Mouse (Mus musculus): Measurements from ENCODE around the gene Tcf7l2. TPM values are rescaled to one million over a fixed set of nuclear protein-coding genes. Genes with fewer than 3 reads are reported as not detected.

The Tcf7l2 gene
- polyA plus RNA-seq, 1 experiment, result 18.8 TPM

DNA sequence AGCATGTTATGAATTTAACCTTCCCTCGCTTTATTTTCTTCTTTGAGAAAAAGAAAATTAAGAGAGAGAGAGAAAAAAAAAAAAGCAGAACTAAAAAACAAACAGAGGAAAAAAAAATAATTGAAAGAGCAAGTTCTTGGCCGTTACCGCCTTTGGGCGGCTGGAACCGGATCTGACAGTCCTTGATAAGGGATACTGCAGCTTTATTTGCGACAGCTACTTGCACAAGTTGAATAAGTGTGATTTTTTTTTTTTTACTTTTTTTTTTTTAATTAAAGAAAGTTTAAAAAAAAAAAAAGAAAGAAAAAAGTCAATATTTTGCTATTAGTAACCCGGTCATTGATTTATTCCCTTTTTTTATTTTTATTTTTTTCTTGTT lies 183.8 kb downstream of the Tcf7l2 start:
- H3K27ac ChIP-seq (ENCODE audit: insufficient read depth, low read depth, low read length), result no peak overlapping the region
- TF ChIP-seq CTCF (IDR thresholded peaks at IDR 0.05; ENCODE audit: low read depth, low read length) (no peak), POLR2A (IDR thresholded peaks at IDR 0.05; ENCODE audit: borderline replicate concordance, low read depth, low read length) (no peak)
- H3K4me3 ChIP-seq (ENCODE audit: insufficient read depth, low read length), result no peak overlapping the region
- H3K4me1 ChIP-seq (ENCODE audit: control insufficient read depth, insufficient read depth, low read length), result no peaks in the 10 kb centered on the region

DNA sequence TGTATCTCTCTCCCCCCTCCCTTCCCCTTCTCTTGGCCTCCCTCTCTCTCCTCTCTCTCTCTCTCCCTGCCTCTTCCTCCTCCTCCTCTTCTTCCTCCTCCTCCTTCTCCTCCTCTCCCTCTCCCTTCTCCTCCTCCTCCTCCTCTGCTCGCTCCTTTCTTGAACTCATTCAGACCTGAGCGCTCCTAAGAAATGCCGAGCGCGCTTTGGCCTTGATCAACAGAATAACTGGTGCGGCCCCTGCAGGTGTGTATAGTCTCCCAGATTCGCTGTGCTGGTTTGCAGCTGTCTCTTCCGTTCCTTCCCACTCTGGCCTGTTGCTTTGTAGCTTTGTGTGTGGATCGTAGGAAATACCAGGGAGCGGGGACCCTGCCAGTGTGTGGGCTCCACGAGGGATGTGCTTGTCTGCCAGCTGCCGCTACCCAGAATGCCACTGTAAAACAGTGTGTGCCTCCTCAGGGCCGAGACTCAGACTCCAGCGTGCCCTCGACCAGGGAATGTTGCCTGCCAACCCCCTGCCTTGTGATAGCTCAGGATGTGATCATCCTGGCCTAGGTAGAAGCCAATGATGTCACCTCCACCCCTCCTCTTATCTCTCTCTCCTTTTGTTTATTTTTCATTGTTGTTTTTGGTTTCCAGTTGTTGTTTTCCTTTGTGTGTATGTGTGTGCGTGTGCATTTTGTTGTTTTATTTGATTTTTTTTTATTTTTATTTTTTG lies 184.3 kb downstream of the Tcf7l2 start:
- Histone ChIP-seq H3K4me1 (ENCODE audit: control insufficient read depth, insufficient read depth, low read length) (no peaks in the 10 kb centered on the region), H3K4me3 (ENCODE audit: insufficient read depth, low read length) (no peak overlapping the region), H3K27ac (ENCODE audit: insufficient read depth, low read depth, low read length) (no peak overlapping the region)
- no peak for TF ChIP-seq CTCF (IDR thresholded peaks at IDR 0.05; ENCODE audit: low read depth, low read length)
- TF ChIP-seq POLR2A (IDR thresholded peaks at IDR 0.05; ENCODE audit: borderline replicate concordance, low read depth, low read length), result no peak

DNA sequence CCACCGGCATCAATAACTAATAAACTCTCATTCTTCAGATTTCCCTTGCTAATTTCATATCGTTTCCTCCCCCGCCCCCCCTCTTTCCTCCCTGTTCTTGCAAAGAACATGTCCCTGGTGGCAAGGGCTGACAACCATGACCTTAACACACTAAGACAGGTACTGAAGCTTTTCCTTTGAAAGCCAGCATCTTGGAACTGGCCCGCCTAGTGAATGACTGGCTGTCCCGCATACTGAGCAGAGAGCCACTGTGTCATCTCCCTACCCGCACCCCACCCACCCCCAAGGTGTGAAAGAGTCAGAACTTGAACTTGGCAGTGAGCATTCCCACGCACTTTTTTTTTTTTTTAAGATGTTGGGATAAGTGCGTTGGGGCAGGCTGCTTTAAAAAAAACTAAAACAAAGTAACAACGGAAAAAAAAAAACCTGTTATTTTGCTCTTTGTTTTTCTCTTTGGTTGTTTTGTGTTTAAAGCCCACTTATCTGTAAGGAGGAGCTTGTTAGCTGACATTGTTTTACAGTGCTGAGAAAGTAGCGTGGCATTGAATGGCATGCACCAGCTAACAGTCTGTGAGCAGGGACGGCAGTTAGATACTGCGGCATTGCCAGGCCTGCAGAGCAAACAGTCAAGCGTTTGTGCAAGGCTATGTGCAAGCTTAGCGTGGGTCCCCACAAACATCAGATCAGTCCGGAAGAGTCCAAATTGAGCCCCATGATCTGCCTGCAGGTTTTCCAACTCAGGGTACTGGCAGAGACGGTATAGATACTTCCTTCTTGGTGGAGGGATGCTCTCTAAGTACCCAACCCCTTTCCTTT lies 185.4 kb downstream of the Tcf7l2 start:
- no peaks in the 10 kb centered on the region for H3K4me1 ChIP-seq (ENCODE audit: control insufficient read depth, insufficient read depth, low read length)
- TF ChIP-seq CTCF (IDR thresholded peaks at IDR 0.05; ENCODE audit: low read depth, low read length) (no peak), POLR2A (IDR thresholded peaks at IDR 0.05; ENCODE audit: borderline replicate concordance, low read depth, low read length) (no peak)
- H3K4me3 ChIP-seq (ENCODE audit: insufficient read depth, low read length), result no peak overlapping the region
- H3K27ac ChIP-seq (ENCODE audit: insufficient read depth, low read depth, low read length), result no peak overlapping the region

DNA sequence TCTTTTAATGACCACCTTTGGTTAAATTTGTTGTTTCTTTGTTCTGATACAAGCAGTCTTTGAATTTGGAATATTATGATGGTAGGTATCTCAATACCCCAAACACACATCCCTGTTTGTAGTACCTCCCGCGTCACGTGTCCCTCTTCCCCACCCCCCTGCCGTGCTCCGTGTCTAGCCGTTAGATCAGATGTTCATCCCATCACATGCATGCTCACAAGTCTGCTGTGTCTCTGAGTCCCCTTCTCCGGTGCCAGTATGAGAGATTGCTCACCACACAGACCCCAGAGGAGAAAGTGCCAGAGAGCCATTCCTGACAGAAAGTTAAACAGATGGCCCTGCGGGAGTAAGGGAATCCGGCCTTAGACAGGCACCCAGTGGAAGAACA lies 186.0 kb downstream of the Tcf7l2 start:
- TF ChIP-seq POLR2A (IDR thresholded peaks at IDR 0.05; ENCODE audit: borderline replicate concordance, low read depth, low read length) (no peak), CTCF (IDR thresholded peaks at IDR 0.05; ENCODE audit: low read depth, low read length) (no peak)
- H3K4me1 ChIP-seq (ENCODE audit: control insufficient read depth, insufficient read depth, low read length), result no peaks in the 10 kb centered on the region
- no peak overlapping the region for H3K27ac ChIP-seq (ENCODE audit: insufficient read depth, low read depth, low read length)
- no peak overlapping the region for H3K4me3 ChIP-seq (ENCODE audit: insufficient read depth, low read length)

DNA sequence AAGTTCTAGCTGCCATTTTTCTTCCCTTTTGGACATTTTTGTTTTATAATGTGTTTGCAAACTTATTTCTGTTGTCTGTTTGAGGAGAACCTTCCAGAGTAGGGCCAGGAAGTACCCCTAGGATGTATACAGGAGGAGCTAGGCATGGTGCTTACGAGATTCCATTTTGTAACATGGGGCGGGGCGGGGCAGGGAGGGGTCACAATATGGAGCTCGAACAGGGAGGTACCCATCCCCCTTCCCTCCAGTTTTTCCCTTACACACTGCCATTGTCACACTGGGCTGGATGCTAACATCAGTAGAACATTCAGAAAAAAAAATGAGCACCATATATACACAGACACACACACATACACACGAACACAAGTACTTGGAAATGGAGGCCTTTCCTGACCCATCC lies 187.1 kb downstream of the Tcf7l2 start:
- Histone ChIP-seq H3K27ac (ENCODE audit: insufficient read depth, low read depth, low read length) (no peak overlapping the region), H3K4me3 (ENCODE audit: insufficient read depth, low read length) (no peak overlapping the region), H3K4me1 (ENCODE audit: control insufficient read depth, insufficient read depth, low read length) (no peaks in the 10 kb centered on the region)
- TF ChIP-seq POLR2A (IDR thresholded peaks at IDR 0.05; ENCODE audit: borderline replicate concordance, low read depth, low read length), result no peak
- no peak for TF ChIP-seq CTCF (IDR thresholded peaks at IDR 0.05; ENCODE audit: low read depth, low read length)

DNA sequence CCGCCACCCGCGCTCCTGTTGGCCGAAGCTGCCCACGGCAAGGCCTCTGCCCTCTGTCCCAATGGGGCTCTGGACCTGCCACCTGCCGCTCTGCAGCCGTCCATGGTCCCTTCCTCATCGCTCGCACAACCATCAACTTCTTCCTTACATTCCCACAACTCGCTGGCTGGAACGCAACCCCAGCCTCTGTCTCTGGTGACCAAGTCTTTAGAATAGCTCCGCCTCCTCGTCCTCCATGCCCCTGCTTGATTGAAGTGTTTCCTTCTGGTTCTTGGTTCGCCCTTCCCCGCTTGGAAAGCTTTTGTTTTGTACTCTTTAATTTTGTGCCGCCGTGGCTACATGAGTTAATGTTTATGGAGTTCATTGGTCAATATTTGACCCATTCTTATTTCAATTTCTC lies 190.0 kb downstream of the Tcf7l2 start:
- Histone ChIP-seq H3K4me3 (ENCODE audit: insufficient read depth, low read length) (no peak overlapping the region), H3K4me1 (ENCODE audit: control insufficient read depth, insufficient read depth, low read length) (no peaks in the 10 kb centered on the region), H3K27ac (ENCODE audit: insufficient read depth, low read depth, low read length) (no peak overlapping the region)
- no peak for TF ChIP-seq CTCF (IDR thresholded peaks at IDR 0.05; ENCODE audit: low read depth, low read length)
- TF ChIP-seq POLR2A (IDR thresholded peaks at IDR 0.05; ENCODE audit: borderline replicate concordance, low read depth, low read length), result no peak

DNA sequence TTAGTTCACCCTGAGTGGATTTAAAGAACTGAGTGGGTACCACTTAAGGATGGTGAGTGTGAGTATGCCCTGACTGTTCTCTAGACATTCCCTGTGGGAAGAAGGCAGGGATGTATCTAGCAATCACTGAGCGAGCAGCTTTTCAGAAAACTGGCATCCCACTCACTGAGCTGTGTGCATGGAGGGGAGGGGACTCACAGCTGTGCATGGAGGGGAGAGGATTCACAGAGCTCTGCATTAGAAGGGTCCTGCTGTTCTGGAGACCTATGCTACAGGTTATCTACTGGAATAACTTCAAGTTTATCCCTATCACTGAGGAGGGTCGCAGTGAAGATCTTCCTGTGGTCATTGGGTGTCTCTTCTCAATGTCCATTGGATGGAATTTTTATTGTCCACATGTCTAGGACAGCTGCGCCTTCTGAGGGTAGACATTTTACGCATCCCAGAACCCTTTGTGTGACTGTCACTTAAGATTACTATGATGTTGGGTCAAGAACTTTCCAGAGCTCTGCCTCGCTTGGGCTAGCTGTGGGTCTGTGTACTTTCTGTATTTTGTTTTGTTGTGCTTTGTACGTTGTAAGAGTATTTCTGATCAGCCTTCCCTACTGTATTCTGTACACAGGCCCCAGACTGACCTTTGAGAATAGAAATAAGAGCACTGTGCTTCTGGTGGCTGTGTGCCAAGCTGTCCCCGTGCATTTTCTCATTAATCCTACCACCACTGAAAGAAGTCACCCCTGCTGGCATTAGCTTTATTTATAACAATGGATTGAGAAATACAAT lies 192.5 kb downstream of the Tcf7l2 start:
- TF ChIP-seq CTCF (IDR thresholded peaks at IDR 0.05; ENCODE audit: low read depth, low read length) (no peak), POLR2A (IDR thresholded peaks at IDR 0.05; ENCODE audit: borderline replicate concordance, low read depth, low read length) (no peak)
- Histone ChIP-seq H3K4me1 (ENCODE audit: control insufficient read depth, insufficient read depth, low read length) (no peaks in the 10 kb centered on the region), H3K27ac (ENCODE audit: insufficient read depth, low read depth, low read length) (no peak overlapping the region), H3K4me3 (ENCODE audit: insufficient read depth, low read length) (no peak overlapping the region)

DNA sequence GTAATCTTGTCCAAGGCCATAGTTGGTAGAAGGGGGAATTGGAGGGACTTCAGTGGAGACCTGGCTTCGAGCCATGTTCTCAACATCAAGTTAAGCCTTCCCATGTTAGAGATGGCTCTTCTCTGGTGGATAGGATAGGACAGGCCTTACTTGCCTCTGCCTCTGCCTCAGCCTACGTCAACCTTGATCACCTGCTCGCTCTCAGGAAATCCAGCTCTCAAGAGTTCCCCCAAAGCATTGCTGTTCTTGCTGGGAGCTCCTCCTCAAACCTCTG lies 193.0 kb downstream of the Tcf7l2 start:
- H3K27ac ChIP-seq (ENCODE audit: insufficient read depth, low read depth, low read length), result no peak overlapping the region
- no peaks in the 10 kb centered on the region for H3K4me1 ChIP-seq (ENCODE audit: control insufficient read depth, insufficient read depth, low read length)
- TF ChIP-seq POLR2A (IDR thresholded peaks at IDR 0.05; ENCODE audit: borderline replicate concordance, low read depth, low read length) (no peak), CTCF (IDR thresholded peaks at IDR 0.05; ENCODE audit: low read depth, low read length) (no peak)

DNA sequence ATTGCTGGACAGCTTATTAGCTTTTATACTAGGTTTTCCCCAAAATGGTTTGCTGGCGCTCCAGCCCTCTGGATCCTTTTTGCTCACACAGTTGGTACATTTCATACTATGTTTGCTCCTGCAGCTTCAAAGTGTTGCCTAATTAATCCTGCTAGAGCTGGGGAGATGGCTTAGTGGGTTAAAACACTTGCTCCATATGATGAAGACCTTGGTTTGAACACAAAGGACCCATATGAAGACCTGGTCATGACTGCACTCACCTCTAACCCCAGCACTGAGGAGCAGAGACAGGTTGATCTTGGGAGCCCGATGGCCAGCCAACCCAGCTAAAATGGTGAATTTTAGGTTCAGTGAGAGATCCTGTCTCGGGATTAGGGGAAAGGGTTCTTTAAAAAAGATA lies 195.4 kb downstream of the Tcf7l2 start:
- Histone ChIP-seq H3K4me1 (ENCODE audit: control insufficient read depth, insufficient read depth, low read length) (no peaks in the 10 kb centered on the region), H3K27ac (ENCODE audit: insufficient read depth, low read depth, low read length) (no peak overlapping the region), H3K4me3 (ENCODE audit: insufficient read depth, low read length) (no peak overlapping the region)
- TF ChIP-seq CTCF (IDR thresholded peaks at IDR 0.05; ENCODE audit: low read depth, low read length) (no peak), POLR2A (IDR thresholded peaks at IDR 0.05; ENCODE audit: borderline replicate concordance, low read depth, low read length) (no peak)

More for the DNA sequence above, 193.0 kb downstream of the Tcf7l2 start:
- H3K4me3 ChIP-seq (ENCODE audit: insufficient read depth, low read length), result no peak overlapping the region
